Mouse (Mus musculus): ENCODE results near the gene Slc9a9. TPM values are rescaled to one million over a fixed set of nuclear protein-coding genes. Genes with fewer than 3 reads are reported as not detected.

Gene Slc9a9
- total RNA-seq (2014; rRNA removed), result 6.7 and 6.9 TPM in 2 replicates
- 5.7 and 6.0 TPM in 2 replicates for polyA plus RNA-seq (2015; fragmentation: Nextera tagmentation; extraction: Ambion mirVana)

- 1% methylated on average over 23 of the region's 23 CpGs for WGBS
- no peaks in the 10 kb centered on the region for H3K36me3 ChIP-seq (ENCODE audit: insufficient read depth, low read length)
- H3K27me3 ChIP-seq (ENCODE audit: insufficient read depth, low read length), result no peaks in the 10 kb centered on the region
- H3K4me2 ChIP-seq (ENCODE audit: low read depth, low read length, poor library complexity, severe bottlenecking), result peak within 1 kb of the TSS; percentile 71
- no peaks in the 10 kb centered on the region for H3K9me3 ChIP-seq (ENCODE audit: low read length)
- DNase-seq (ENCODE audit: low spot score) (peak; percentile 80), ATAC-seq (ENCODE audit: low FRiP score) (peak; percentile 83)
- H3K9ac ChIP-seq (replicated peaks; ENCODE audit: low read length, poor library complexity, severe bottlenecking), result peak within 1 kb of the TSS; percentile 58
- H3K4me3 ChIP-seq (ENCODE audit: low read depth, low read length), result peak within 1 kb of the TSS; percentile 60
- H3K27ac ChIP-seq (ENCODE audit: low read depth, low read length), result peak within 1 kb of the TSS; percentile 70
- peaks cover 5% of the 10 kb centered on the region; the same call in 1 of the 2 replicates for H3K4me1 ChIP-seq (ENCODE audit: insufficient read depth, low read length)
- peak; percentile 40 for TF ChIP-seq CTCF (IDR thresholded peaks at IDR 0.05)
Measured at GRCm38 (mm10) chr9:94669791-94670577, at the start of gene Slc9a9. Slc9a9 (plus strand) TSS chr9:94669909.

- H3K9ac ChIP-seq (replicated peaks; ENCODE audit: low read length, poor library complexity, severe bottlenecking), result no peak overlapping the region
- H3K36me3 ChIP-seq (ENCODE audit: insufficient read depth, low read length), result no peaks in the 10 kb centered on the region
- H3K9me3 ChIP-seq (ENCODE audit: low read length), result no peaks in the 10 kb centered on the region
- no peak for TF ChIP-seq CTCF (IDR thresholded peaks at IDR 0.05)
- H3K4me2 ChIP-seq (ENCODE audit: low read depth, low read length, poor library complexity, severe bottlenecking), result no peak overlapping the region
- no peaks in the 10 kb centered on the region for H3K27me3 ChIP-seq (ENCODE audit: insufficient read depth, low read length)
- DNase-seq (ENCODE audit: low spot score) (no peak), ATAC-seq (ENCODE audit: low FRiP score) (no peak)
- no peak overlapping the region for H3K27ac ChIP-seq (ENCODE audit: low read depth, low read length)
- 91% methylated on average over 6 of the region's 6 CpGs for WGBS
- H3K4me3 ChIP-seq (ENCODE audit: low read depth, low read length), result no peak overlapping the region
- no peaks in the 10 kb centered on the region for H3K4me1 ChIP-seq (ENCODE audit: insufficient read depth, low read length)
Measured at GRCm38 (mm10) chr9:94620342-94620741, 49.4 kb upstream of the Slc9a9 start.

DNA sequence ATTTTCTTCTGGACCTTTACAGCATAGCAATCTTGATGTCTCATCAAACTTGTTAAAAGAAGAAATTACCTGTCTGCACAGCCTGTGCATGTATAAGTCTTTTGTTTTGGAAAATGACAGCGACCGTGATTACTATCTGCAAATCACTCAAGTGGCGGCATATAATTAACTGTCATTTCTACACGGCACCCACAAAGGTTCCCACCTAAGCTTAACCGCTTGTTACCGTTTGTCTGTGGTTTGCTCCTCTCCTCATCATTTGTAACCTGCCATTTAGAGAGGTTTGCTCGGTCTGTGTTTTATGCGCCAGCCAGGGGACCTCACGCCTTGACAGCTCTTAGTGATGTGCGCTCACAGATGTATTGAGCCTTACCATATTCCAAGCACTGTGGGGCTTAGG is 48.9 kb upstream of the Slc9a9 start:
- 79% methylated on average over 10 of the region's 10 CpGs for WGBS
- Histone ChIP-seq H3K4me1 (ENCODE audit: insufficient read depth, low read length) (no peaks in the 10 kb centered on the region), H3K27ac (ENCODE audit: low read depth, low read length) (no peak overlapping the region), H3K9ac (replicated peaks; ENCODE audit: low read length, poor library complexity, severe bottlenecking) (no peak overlapping the region), H3K4me3 (ENCODE audit: low read depth, low read length) (no peak overlapping the region), H3K36me3 (ENCODE audit: insufficient read depth, low read length) (no peaks in the 10 kb centered on the region), H3K27me3 (ENCODE audit: insufficient read depth, low read length) (no peaks in the 10 kb centered on the region), H3K9me3 (ENCODE audit: low read length) (no peaks in the 10 kb centered on the region), H3K4me2 (ENCODE audit: low read depth, low read length, poor library complexity, severe bottlenecking) (no peak overlapping the region)
- no peak for TF ChIP-seq CTCF (IDR thresholded peaks at IDR 0.05)
- ATAC-seq (ENCODE audit: low FRiP score) (no peak), DNase-seq (ENCODE audit: low spot score) (no peak)

DNA sequence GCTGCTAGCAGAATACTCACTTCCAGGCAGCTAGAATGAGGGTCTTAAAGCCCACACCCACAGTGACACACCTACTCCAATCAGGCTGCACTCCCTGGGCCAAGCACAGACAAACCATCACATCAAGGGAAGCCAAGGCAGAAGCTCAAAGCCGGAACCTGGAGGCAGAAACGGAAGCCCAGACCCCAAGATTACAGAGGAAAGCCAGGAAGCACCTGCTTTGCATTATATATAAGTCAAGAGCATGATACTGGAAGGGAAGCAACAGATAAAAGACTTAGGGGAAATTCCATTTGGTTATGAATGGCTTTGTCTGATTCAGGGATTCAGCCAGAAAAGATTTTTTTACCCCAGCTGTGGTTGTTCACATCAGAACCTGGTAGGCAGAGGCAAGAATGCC is 47.8 kb upstream of the Slc9a9 start:
- no peak for TF ChIP-seq CTCF (IDR thresholded peaks at IDR 0.05)
- no peak overlapping the region for H3K4me2 ChIP-seq (ENCODE audit: low read depth, low read length, poor library complexity, severe bottlenecking)

DNA sequence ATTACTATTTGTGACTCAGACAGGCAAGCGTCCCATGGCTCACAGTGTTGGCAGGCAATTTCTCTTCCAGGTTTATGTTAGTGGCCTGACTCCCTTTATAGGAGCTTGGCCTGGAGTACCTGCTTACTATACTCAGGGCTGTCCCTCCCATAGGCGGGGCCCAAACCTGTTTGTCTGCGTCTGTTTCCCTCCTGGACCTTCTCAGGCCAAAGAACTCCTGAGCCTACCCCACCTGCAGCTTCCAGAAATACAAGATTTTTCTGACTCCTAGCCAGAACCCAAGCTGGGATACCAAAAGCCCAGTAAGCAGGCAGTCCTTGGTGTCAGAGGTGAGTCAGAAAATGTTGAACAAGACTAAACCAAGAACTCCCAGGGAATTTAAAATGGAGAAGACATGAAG is 43.0 kb upstream of the Slc9a9 start:
- H3K4me1 ChIP-seq (ENCODE audit: insufficient read depth, low read length), result no peaks in the 10 kb centered on the region
- no peak overlapping the region for H3K27ac ChIP-seq (ENCODE audit: low read depth, low read length)
- TF ChIP-seq CTCF (IDR thresholded peaks at IDR 0.05), result no peak
- H3K27me3 ChIP-seq (ENCODE audit: insufficient read depth, low read length), result no peaks in the 10 kb centered on the region
- H3K9ac ChIP-seq (replicated peaks; ENCODE audit: low read length, poor library complexity, severe bottlenecking), result no peak overlapping the region
- WGBS, result 93% methylated on average over 3 of the region's 3 CpGs
- H3K4me3 ChIP-seq (ENCODE audit: low read depth, low read length), result no peak overlapping the region
- H3K9me3 ChIP-seq (ENCODE audit: low read length), result no peaks in the 10 kb centered on the region
- no peak overlapping the region for H3K4me2 ChIP-seq (ENCODE audit: low read depth, low read length, poor library complexity, severe bottlenecking)
- DNase-seq (ENCODE audit: low spot score) (no peak), ATAC-seq (ENCODE audit: low FRiP score) (no peak)
- H3K36me3 ChIP-seq (ENCODE audit: insufficient read depth, low read length), result no peaks in the 10 kb centered on the region

More for the DNA sequence above, 47.8 kb upstream of the Slc9a9 start:
- ATAC-seq (ENCODE audit: low FRiP score) (no peak), DNase-seq (ENCODE audit: low spot score) (no peak)
- Histone ChIP-seq H3K27ac (ENCODE audit: low read depth, low read length) (no peak overlapping the region), H3K9me3 (ENCODE audit: low read length) (no peaks in the 10 kb centered on the region), H3K27me3 (ENCODE audit: insufficient read depth, low read length) (no peaks in the 10 kb centered on the region), H3K9ac (replicated peaks; ENCODE audit: low read length, poor library complexity, severe bottlenecking) (no peak overlapping the region), H3K4me1 (ENCODE audit: insufficient read depth, low read length) (no peaks in the 10 kb centered on the region), H3K4me3 (ENCODE audit: low read depth, low read length) (no peak overlapping the region), H3K36me3 (ENCODE audit: insufficient read depth, low read length) (no peaks in the 10 kb centered on the region)
- 66% methylated on average over 2 of the region's 2 CpGs for WGBS

DNA sequence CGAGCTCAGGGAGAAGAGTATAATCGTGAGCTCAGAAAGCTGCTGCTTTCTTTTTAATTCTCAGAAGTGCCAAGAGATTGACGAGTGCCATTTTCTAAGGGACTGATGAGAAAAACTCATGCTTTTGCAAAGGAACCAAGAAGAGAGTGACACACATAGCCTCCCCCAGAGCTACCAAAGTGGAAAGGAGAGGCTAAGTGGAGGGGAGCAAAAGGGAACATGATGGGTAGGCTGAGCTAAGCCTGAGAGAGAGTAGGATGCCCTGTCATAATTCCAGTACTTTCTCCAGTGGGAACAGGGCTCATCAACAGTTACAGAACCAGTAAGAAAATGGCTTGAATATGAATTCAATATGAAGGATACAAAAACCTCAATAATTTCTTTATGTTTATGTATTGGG is 40.8 kb upstream of the Slc9a9 start:
- Histone ChIP-seq H3K27me3 (ENCODE audit: insufficient read depth, low read length) (no peaks in the 10 kb centered on the region), H3K4me2 (ENCODE audit: low read depth, low read length, poor library complexity, severe bottlenecking) (no peak overlapping the region), H3K4me1 (ENCODE audit: insufficient read depth, low read length) (no peaks in the 10 kb centered on the region), H3K36me3 (ENCODE audit: insufficient read depth, low read length) (no peaks in the 10 kb centered on the region), H3K4me3 (ENCODE audit: low read depth, low read length) (no peak overlapping the region), H3K9me3 (ENCODE audit: low read length) (no peaks in the 10 kb centered on the region), H3K27ac (ENCODE audit: low read depth, low read length) (no peak overlapping the region), H3K9ac (replicated peaks; ENCODE audit: low read length, poor library complexity, severe bottlenecking) (no peak overlapping the region)
- DNase-seq (ENCODE audit: low spot score), result no peak
- 64% methylated on average over 3 of the region's 3 CpGs for WGBS
- no peak for TF ChIP-seq CTCF (IDR thresholded peaks at IDR 0.05)
- ATAC-seq (ENCODE audit: low FRiP score), result no peak
